Mouse (Mus musculus) layer of hippocampus, postnatal 10 days (tissue): ENCODE data around the gene Kif11. TPM values are rescaled to one million over a fixed set of nuclear protein-coding genes. Genes with fewer than 3 reads are reported as not detected.

Source experiments
- DNase-seq, 2 experiments: peaks; one replicate each; pipeline ENCODE4 v3.0.0; 2021; ENCODE audit warnings: low spot score in 2 of 2
- long read RNA-seq: library from polyadenylated mRNA; stranded (forward); transcript quantifications from one replicate; pipeline ENCODE4 v2.0.0, GENCODE M21; 2023
- total RNA-seq, 2 experiments: library from RNA; stranded (reverse); gene quantifications; 2 replicates each; pipeline ENCODE4 v1.2.3; 2021

Kif11 gene
- 1 to 10 TPM; 4.5 to 5.1 TPM for total RNA-seq
- long read RNA-seq: 0 reads

DNA sequence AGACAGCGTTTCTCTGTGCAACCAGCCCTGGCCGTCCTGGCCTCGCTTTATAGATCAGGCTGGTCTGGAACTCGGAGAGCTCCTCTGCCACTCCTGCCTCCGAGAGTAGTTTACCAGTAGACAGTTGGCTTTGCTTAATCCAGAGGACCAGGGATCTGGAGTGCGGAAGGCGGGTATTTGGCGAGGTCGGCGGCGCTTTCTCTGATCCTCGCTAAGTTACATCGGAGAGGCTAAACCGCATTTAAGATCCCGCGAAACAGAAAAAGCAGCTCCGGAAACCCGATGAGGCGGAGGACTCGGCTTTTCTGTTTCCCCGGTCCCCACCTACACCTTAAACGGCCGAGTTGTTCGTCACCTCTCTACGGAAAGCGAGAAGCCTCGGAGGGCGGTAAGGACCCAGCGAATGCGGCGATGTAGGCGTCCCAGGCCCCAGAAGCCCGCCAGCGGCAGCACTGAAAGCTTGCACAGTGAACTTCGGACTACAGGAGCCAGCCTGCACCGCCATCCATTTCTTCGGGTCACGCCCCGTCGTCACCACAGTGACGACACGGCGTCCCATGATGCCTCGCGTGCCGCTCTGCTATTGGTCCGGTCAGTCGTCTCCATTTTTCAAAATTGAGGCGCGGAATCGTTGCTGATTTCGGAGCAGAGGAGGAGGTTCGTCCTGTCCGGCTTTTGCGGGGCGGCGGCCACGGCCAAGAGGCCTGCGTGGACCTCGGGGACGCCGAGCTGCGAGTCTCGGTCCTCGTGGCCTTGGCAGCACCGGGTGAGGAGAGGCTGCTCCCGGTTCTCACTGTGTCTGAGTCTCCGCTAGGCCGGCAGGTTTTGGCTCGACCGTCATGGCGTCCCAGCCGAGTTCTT is at the start of gene Kif11:
Kif11 (plus strand) TSS at position 649 of the 861 bp plus-strand sequence.
- DNase-seq: peak; percentile 98 to 99

DNA sequence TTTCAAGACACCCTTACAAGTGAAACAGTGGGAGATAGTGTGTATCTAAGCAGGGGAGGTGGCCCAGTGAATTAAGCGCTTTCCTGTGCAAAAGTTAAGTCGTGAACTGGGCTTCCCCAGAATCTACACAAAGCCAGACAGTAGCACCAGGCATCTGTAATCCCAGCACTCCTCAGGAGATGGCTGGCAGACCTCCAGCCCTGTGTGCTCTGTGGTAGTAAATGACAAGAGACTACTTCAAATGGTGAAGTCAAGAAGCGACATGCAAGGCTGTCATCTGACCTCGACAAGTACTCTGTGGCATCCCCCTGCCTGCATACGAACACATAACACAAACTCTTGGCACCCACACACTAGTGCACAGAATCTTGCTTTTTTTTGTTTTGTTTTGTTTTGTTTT is 49.0 kb upstream of the Kif11 start:
- DNase-seq: no peak

DNA sequence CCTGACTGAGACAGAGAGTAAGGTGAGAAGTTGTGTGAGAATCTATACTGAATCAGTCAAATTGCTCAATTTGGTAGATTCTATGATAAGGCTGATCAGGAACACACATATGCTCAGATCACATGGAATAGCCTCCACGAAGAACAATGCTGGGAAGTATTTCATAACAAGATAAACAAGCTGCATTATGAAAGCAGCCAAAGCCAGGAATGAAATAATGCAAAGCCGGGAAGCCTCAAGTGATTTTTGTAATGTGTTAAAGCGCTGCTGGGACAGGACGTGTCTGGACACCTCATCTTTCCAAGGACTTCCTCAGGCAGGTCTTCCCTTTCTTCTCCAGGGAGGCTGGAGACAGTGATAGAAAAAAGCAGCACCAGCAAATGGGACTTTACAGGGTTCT is 43.5 kb upstream of the Kif11 start:
- no peak for DNase-seq

DNA sequence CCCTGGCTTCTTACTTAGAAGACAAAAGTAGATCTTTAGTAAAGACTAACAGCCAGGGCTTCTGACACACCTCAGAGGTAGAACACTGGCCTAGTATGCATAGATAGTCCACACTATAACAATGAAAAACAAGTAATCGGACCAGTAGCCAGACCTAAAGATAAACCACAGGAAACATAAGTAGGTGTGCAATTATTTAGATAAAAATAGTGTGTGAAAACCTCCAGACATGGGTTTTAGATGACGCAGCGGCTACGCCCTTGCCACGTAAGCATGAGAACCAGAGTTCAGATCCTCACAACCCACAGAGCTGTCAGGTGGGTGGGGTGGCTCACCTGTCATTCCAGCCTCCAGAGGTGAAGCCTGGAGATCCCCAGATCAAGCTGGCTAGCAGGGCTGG is 42.8 kb upstream of the Kif11 start:
- DNase-seq: no peak

DNA sequence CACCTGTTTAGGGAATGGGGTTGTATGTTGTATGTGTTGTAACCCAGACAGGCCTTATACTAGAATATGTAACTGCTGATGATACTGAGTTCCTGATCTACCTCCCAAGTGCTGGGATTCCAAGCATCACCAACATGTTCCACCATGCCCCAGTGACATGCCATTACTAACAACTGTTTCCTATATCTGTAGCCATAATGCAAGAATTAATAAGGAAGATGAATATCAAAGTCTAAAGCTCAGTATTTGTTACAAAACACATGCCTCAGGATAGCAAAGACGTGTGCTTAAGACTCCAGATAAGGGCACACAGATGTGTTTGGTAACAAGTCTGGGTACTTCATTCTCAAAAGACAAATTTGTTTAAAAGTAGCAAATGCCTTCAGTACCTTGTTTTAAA is 40.8 kb upstream of the Kif11 start:
- DNase-seq: no peak

DNA sequence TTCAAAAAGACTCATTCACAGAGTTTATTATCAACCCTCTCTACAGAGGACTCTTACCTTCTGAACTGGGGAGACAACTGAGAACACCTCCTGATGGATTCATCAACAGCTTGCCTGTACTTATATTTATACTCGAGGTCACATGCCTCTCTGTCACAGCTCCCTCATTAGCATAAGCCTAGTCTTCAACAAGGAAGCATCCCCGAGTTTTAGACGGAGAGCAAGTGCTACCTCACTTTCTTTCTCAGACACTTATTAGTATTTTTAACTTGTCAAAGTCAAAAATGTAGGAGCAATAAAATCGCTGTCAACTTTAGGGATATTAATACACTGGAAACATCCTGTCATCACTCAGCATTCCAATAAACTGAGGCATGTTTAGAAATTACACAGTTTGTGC is 38.5 kb upstream of the Kif11 start, which contains the start of gene Ide:
Ide (minus strand) TSS at position 101 of the 400 bp plus-strand sequence.
- DNase-seq: no peak

DNA sequence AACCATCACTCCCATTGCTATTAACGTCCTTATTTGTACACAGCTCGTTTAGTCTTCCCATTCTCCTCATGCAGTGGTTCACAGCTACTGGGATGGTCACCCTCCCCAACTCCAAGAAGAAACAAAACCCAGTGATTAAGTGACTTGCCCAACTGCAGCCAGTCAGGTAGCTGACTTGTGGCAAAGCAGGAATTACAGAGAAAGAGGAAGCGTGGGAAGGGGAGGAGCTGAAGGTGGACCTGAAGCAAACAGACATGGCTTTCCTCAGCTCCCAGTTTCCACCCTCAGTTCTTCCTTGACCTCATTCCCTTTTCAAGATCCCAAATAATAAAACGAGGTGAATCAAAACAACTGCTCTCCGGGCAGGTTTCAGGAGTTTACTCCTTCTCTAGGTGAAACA is 35.7 kb upstream of the Kif11 start:
- no peak for DNase-seq

DNA sequence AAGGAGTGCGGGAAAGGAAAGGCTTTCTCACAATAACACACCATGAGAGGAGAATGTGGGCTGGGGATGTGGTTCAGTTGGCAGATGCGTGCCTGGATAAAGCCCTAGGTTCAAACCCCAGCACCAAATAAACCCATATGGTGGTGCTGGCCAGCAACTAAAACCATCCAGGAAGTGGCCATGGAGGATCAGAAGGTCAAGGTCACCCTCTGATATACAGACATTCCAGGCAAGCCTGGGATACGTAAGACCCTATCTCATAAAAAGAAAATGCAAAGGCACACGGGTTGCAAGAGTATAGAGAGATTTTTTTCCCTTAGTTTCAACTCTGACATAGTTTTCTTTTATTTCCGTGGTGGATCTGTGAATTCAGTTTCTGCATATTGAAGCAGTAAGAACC is 35.3 kb upstream of the Kif11 start:
- no peak for DNase-seq

DNA sequence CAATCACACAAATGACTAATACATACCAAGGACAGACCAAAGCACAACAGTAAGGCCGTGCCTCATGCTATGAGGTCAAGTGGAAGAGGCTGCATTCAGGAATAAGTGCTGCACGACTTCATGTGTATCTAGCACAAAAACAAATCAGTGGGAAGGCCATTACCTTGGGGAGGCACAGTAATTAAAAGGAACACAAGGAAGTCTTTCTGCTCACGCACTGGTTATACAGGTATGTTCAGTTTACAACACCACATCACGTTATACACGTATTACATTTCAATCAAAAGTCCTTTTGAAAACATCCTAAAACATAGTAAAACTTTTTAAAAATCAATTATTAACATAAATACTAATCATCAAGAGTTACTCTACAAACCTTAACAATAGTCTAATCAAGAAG is 32.3 kb upstream of the Kif11 start:
- DNase-seq: no peak

DNA sequence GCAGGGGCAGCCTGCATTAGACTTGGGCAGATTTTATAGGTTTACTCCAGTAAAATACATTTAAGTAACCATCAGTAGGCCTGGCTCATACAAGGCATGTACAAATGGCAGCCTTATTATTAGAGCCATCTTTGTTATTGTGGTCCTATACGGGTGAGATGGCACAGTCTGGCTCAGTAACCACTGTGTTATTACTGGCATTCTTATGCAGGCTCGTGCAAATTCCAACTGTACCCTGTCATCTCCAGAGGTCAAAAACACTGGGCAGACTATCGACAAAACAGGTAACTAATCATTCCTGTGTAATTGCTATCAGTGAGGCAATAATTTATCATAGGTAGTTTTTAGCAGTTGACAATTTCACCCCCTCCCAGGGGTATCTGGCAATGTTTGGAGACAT is 29.9 kb upstream of the Kif11 start:
- DNase-seq: no peak

DNA sequence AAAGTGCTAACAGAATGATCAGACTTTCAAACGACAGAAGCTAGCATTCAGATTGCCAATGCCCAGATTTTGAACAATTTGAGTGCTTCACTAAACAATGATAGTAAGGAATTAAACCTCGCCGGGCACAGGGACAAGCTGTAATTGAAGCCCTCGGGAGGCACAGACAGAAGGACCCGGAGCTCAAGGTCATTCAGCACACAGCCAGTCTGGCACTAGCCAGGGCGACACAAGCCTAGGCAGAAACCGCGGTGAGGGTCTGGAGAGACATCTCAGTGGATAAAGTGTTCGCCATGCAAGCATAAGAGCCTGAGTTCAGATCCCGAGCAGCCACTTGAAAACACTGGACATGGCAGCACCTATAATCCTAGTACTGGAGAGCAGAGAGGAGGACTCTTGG is 27.9 kb upstream of the Kif11 start:
- DNase-seq: no peak

DNA sequence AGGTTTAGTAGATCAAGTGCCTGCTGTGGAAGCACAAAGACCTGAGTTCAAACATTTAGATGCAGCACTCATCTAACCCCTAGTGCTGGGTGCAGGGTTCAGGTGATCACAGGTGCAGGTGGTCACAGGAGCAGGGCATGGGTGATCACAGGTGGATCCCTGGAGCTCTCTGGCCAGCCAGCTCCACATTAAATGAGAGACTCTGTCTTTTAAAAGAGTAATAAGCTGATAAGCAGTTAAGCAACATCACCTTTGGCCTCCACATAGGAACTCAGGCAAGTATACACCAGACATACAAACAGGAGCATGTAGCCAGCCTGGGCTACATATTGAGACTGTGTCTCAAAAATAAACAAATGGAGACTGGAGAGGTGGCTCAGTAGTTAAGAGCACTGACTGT is 27.3 kb upstream of the Kif11 start:
- DNase-seq: no peak

DNA sequence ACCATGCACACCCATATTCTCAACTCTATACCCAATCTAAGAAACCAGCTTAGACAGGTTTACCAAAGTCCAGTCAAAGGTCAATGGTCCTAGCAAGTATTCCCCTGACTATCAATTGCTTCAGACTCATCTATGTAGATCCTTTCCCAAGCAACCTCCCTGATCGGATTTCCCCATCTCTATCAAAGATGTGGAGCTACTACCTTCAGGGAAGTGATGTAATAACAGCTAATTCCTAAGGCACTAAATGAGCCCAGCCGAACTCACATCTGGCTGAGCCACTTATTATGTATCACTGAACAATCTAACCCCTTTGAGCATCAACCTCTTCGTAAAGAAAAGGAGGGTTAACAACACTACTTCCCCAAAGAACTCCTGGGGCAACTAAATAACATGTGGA is 23.4 kb upstream of the Kif11 start:
- no peak for DNase-seq

DNA sequence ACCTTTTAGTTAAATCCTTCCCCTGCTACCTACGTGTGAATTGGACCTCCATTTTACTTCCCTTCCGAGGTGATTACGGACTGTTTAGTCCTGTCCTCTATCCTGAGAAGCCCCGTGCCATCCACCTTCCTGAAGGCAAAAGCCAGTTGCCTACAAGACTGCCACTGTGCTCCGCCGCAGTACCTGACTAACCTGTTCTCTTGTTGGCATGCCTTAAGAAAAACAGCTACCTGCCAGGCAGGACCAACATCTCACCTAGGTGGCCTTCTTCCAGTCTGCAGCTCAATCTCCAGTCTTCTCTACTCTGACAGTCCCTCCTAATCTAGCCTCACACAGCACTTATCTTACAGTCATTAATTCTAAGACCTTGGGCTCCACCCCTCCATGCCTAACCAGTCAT is 22.9 kb upstream of the Kif11 start:
- DNase-seq: no peak

DNA sequence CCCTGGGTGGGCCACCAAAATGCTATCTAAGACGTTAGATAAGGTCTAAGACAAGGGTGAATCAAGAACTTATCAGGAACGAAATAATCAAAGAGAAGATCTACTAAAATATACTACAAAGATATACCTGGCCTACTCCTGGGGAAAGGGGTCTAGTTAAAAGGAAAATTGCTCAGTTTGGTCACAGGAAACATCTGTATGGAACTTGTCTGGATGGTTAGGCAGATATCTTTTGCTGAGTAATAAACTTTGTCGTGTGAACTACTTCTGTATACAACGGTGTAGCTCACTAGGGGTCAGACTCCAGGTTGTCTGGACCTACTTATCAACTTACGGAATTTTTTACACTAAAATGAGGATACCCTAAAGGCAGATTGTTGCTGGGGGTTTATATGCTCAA is 16.2 kb upstream of the Kif11 start:
- DNase-seq: no peak

DNA sequence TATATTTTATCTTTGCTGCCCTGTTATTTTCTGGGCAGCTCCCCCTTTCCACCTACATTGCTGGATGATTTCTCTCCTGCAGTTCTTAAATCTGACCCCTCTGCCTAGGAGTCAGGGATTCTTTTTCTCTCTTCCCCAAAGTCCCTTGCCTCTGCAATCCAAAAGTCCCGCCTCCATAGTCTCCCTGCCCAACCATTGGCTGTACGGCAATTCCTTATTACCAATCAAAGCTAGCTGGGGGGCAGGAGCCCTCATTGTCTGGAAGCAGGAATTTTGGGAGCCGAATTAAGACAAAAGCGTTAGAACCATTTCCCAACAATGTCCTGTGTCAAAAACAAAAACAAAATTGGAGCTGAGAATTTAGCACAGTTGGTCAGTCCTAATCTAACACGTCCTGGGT is 13.7 kb upstream of the Kif11 start:
- DNase-seq: no peak

DNA sequence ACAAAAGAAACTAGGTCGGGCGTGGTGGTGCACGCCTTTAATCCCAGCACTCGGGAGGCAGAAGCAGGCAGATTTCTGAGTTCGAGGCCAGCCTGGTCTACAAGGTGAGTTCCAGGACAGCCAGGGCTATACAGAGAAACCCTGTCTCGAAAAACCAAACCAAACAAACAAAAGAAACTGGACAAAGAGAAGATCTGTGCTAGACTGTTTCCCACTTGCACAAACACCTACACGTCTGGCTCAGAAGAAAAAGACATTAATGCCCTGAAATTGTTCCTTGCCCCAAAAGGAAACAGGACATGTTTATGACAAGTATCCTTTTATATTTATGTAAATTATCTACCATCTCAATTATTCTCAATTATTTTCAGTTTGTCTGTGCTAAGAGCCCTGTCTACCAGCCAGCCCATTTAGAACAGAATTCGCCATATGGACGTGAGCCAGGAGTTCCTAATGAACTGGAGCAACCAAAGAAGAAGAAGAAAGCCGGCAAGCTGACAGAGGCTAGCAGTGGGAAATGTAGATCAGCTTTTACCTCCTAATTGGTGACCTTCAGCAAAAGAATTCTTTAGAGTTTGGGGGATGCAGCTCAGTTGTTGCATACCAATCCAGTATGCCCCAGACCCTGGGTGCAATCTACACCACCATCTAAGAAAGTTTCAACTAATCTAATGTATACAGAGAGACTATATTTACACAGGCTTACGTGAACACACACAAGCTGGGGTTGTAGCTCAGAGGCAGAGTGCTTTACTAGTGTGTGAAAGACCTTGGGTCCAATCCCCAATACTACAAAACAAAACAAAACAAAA is 12.9 kb upstream of the Kif11 start:
- peak; percentile 56 to 68 for DNase-seq

DNA sequence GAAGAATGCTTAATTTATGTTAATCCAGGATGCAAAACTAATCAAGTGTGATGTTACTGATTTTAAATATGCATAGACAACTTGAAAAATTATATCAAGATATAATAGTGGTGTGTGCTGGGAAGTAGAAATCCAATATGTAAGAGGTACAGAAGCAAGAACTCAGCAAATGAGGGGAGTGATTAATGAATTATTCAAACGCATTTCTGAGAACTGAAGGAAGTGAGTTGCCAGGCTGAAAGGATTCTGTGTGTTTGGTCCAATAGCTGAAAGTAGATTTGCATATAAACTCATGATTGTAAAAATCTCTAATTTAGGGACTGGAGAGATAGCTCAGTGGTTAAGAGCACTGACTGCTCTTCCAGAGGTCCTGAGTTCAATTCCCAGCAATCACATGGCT is 7.2 kb upstream of the Kif11 start:
- DNase-seq: no peak

DNA sequence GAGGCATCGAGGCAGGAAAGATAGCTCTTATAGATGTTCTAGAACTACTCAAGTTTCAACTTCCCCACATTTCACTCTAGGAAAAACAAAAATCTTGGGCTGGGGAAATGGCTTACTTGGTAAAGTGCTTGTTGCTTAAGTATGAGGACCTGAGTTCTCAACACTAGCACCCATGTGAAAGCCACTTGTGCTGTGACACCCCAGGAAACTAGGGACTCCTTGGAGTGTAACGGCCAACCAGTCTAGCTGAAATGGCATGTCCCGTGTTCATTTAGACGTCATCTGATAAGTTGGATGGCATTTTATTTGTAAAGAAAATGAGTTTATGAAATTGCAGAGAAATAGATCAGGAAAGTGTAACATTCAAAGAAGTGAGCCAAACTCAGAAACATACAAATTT is 6.3 kb upstream of the Kif11 start:
- no peak for DNase-seq

DNA sequence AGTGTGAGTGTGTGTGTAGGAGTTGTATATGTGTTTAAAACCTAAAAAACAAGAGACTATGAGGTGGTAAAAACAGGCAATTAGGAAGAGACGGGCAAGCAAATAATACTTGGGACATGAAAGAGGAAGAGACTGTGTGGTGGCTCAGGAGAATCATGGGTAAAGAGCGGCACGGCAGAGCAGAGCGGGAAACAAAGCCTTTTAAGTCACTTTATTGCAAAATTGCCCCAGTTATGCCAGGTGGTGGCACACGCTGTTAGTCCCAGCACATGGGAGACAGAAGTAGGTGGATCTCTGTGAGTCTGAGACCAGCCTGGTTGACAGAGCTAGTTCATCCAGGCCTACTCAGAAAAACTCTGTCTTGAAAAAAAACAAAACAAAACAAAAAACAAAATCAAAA is 5.8 kb upstream of the Kif11 start:
- no peak for DNase-seq

DNA sequence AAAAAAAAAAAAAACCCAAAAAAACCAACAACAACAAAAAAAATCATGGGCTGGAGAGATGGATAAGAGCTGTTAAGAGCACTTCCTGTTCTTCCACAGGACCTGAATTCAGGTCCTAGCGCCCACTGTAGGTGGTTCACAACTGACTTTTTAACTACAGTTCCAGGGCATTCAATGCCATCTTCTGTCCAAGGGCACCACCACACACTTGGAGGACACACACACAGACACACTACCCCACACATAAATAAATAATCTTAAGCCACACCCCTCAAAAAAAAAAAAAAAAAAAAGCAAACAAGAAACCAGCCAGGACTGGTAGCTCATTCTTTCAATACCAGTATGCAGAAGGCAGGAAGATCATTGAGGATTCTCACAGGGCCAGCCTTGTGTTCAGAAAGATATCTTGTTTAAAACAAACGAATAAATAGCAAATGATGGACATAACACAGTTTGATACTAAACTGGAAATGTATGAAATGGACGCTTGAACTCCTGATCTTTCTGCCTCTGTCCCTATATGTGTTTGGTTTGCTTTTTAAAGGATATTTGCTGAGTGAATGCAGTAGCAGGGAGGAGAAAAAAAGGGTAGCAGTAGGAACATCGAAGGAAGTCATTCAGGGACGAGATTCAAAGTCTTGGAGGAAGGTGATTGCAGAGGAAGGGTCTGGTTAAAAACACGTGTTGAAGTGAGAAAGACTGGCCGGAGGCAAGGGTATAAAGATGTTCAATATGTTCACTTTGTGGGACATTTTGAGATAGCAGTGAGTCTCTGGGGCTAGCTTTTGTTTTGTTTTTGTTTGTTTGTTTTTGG is 1.1 kb upstream of the Kif11 start:
- DNase-seq: no peak

DNA sequence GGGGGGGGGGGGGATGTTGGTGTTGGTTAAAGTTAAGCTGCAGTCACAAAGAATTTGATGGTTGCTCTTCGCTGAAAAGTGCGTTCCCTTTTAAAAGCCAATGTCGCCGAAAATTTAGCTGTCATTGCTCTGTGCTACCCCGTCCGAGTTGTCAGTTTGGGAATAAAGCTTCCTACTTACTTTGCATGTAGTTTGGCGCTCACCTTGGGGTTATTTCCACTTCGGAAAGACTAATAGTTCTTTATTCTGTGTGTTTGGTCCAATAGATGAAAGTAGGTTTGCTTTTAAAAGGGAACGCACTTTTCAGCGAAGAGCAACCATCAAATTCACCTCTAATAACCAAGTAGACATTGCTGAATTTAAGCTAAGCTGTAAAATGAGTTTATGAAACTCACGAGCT is 638 bp downstream of the Kif11 start:
- no peak for DNase-seq
